ENCODE assay signal across 1 mouse cellular context in the genomic region with DNA sequence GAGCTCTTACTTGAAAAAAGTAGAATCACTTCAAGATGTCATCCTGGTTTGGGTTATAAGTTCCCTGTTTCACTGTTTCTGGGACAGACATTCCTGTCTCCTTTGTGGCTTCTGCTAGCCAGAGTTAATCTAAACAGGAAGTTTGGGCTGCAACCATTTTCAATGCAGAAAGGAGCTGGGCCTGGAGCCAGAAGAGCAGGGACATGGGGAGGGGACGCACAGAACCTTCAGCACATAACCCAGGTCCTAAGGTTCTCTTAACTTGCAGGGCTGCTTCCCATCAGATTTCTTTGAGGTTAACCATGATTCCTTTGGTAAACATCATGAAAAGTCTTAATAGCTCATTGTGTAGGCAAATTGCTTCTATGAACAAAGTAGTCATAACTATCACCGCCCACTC.
TF ChIP-seq lines count a peak whose summit lies in the region.

No protein-coding gene starts in this region.

TF ChIP-seq in MEL, 35 proteins besides CTCF, POLR2A, EP300 and RAD21:
- TF ChIP-seq ETS1 (IDR thresholded peaks at IDR 0.05; ENCODE audit: low read depth, low read length) (0 out of 2 replicates have a peak, but pooled peaks have one; percentile 34), RCOR1 (IDR thresholded peaks at IDR 0.05; ENCODE audit: low read depth, low read length) (0 out of 2 replicates have a peak, but pooled peaks have one; percentile 8), MEF2A (IDR thresholded peaks at IDR 0.05; ENCODE audit: extremely low read depth, insufficient replicate concordance, low read depth, low read length, poor library complexity, severe bottlenecking) (no peak)
